In the genomic region with DNA sequence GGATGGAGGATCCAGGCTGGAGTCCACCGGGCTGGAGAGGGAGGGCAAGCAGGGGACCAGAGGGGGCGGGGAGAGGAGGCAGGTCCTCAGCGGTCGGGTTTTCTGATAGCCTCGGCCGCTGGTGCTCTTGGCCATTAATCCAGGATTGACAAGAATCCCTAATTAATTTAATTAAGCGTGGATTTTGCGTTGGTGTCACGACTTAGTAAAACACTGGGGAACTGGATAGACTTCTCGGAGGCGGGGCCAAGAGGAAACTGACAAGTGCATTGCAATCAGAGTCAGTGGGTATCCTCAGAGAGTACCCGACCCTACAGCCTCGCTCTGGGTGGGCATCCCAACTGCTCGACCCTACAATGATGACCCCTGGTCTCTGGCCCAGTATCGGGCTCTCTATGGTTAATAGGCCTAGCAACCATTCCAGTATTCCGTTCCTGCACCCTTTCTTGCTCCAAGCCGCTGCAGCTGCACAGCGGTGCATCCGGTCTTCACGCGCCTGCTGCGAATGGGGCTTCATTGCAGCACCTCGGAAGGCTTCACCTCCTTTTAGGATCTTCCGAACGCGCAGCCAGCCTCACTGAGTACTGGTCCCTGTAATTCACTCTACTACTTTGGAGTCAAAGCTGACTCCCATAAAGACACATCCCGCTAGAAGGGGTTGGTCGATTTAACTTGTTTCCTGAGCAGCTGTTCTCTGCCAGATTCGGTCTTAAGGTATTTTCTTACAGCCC, we compare ENCODE assay signal across 1 mouse cellular context.
TF ChIP-seq lines count a peak whose summit lies in the region.

No protein-coding gene starts in this region.

TF ChIP-seq in MEL, 35 proteins besides CTCF, POLR2A, EP300 and RAD21 (continued from another document):
- TF ChIP-seq KAT2A (conservative IDR thresholded peaks at IDR 0.05; ENCODE audit: low read depth, low read length) (no peak), ZMIZ1 (IDR thresholded peaks at IDR 0.05; ENCODE audit: low read depth, low read length) (no peak), USF2 (IDR thresholded peaks at IDR 0.05; ENCODE audit: borderline replicate concordance in 1 of 2, insufficient read depth in 1 of 2, low read depth in 1 of 2, low read length in 2 of 2) (no peak), MXI1 (IDR thresholded peaks at IDR 0.05; ENCODE audit: low read depth, low read length) (peak; percentile 24)
